Mouse (Mus musculus) kidney, adult 2 months (tissue): Measurements from ENCODE around the gene Jmjd1c.

Source experiments
- CTCF ChIP-seq: fragments of 200-500 bp; conservative IDR thresholded peaks from 2 replicates; pipeline ENCODE4 v1.5.1; 2011; ENCODE audit warnings: low read depth, mild to moderate bottlenecking, control low read depth, low read length, moderate library complexity, mixed read lengths; ENCODE audit not compliant: insufficient read depth, insufficient read length
- POLR2A ChIP-seq: fragments of 200-500 bp; IDR thresholded peaks from one replicate; pipeline ENCODE4 v1.6.1; 2011; ENCODE audit warnings: low read depth, low read length, control low read depth

DNA sequence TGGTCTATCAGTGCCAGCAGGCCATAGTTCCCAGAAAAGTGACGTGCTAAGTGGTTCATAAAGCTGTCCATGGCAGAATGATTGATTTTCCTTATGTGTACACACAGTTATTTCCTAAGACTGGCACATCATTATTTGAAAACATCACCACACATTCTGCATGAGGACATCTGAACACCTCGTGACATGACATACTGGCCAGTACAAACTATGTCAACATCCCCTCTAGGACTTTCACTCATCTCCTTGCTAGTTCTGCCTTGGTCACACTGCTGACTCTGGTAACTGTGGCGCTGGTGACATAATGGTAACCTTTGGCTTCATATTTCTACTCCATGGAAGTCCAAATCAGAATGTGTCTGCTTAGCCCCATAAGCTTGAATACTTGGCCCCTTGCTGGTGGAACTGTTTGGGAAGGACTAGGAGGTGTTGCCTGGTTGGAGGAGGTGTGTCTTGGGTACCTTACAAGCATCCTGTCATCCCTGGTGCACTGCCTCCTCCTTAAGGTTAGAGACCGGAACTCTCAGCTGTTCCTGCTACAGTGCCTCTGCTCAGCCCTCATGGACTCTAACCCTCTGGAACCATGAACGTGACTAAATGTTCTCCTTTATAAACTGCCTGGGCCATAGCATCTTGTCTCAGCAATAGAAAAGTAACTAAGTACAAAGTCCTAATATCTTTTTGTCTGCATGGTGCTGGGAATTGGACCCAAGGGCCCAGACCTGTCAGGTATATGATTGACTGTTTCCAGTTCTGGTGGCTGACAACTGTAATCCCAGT lies 8.3 kb upstream of the Jmjd1c start:
- TF ChIP-seq CTCF: 0 out of 2 replicates have a peak, but pooled peaks have one; percentile 16
- TF ChIP-seq POLR2A: no peak
